Mouse (Mus musculus): Measurements from ENCODE around the gene Flt3. TPM values are rescaled to one million over a fixed set of nuclear protein-coding genes. Genes with fewer than 3 reads are reported as not detected.

The Flt3 gene
- polyA plus RNA-seq, 1 experiment from 2014 or later = 0.13 TPM

DNA sequence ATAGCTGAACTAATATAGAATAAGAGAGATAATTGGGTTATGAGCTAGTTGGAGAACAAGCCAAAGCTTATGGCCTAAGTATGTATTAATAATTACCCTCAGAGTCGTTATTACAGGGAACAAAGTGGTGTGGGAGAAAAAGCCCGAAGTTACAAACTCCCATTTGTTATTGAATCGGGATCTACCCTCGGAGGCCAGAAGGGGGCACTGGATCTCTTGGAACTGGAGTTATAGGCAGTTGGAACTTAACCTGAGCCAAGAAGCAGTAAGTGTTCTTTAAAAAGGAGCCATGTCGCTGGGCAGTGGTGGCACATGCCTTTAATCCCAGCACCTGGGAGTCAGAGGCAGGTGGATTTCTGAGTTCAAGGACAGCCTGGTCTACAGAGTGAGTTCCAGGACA lies 2.2 kb upstream of the Flt3 start:
- WGBS = 29% methylated on average over 5 of the region's 5 CpGs
- Histone ChIP-seq H3K4me1 (peaks cover 12% of the 10 kb centered on the region), H3K4me2 (replicated peaks) (no peak overlapping the region), H3K9me3 (replicated peaks) (no peaks in the 10 kb centered on the region), H3K4me3 (no peak overlapping the region), H3K9ac (no peak overlapping the region), H3K36me3 (no peaks in the 10 kb centered on the region), H3K27me3 (peaks cover 43% of the 10 kb centered on the region), H3K27ac (no peak overlapping the region)
- ATAC-seq (ENCODE audit: low FRiP score) = no peak

DNA sequence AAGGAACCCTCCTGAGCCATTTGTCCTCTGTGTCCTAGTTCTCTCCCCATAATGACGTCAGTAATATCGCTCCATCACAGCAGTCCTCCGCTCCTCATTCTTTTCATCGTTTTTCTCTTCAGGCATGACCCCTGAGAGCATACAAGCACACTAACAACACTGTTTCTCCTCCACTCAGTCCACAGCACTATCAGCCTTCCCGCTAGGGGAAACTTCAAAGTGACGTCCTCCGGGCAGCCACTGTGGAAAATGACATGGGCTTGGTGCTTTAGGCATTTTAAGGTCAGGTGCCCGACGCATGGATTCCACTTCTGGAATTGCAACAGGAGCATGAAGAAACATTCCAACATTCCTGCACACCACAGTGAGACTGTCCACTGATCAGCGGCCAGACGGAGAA lies 735 bp upstream of the Flt3 start:
- no peak overlapping the region for H3K9ac ChIP-seq
- peak overlapping the region; percentile 41; the same call in 1 of the 2 replicates for H3K4me3 ChIP-seq
- H3K4me2 ChIP-seq (replicated peaks) = peak overlapping the region; percentile 81
- H3K27ac ChIP-seq = no peak overlapping the region
- peaks cover 12% of the 10 kb centered on the region for H3K4me1 ChIP-seq
- H3K9me3 ChIP-seq (replicated peaks) = no peaks in the 10 kb centered on the region
- WGBS = 26% methylated on average over 11 of the region's 11 CpGs
- H3K27me3 ChIP-seq = peaks cover 45% of the 10 kb centered on the region
- H3K36me3 ChIP-seq = no peaks in the 10 kb centered on the region
- ATAC-seq (ENCODE audit: low FRiP score) = no peak

DNA sequence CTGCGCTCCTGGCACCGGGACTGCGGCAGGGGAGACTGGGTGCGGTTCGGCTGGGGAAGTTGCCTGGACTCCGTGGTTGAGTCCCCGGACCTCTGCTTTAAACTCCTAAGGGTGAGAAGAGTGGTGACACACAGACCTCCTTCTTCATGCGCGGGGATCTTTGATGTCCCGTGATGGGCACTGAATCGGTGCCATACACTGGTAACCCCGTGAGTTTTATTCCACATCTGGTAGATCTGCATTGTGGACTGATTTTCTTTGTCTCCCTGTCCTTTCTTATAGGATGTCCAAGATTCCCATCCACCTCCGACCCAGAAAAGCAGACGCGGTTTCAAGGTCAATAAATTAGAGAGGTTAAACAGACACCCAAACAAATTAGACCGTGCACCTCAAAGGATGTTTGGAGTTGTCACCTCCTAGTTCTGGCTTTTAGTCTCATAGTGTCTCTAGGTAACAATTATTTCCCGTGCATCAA lies 253 bp upstream of the Flt3 start:
- Histone ChIP-seq H3K9ac (peak overlapping the region; percentile 57), H3K36me3 (no peaks in the 10 kb centered on the region), H3K4me2 (replicated peaks) (peak overlapping the region; percentile 81), H3K27me3 (peaks cover 45% of the 10 kb centered on the region), H3K4me1 (peaks cover 12% of the 10 kb centered on the region), H3K9me3 (replicated peaks) (no peaks in the 10 kb centered on the region), H3K4me3 (peak overlapping the region; percentile 41), H3K27ac (no peak overlapping the region)
- WGBS = 3% methylated on average over 17 of the region's 17 CpGs
- ATAC-seq (ENCODE audit: low FRiP score) = no peak

DNA sequence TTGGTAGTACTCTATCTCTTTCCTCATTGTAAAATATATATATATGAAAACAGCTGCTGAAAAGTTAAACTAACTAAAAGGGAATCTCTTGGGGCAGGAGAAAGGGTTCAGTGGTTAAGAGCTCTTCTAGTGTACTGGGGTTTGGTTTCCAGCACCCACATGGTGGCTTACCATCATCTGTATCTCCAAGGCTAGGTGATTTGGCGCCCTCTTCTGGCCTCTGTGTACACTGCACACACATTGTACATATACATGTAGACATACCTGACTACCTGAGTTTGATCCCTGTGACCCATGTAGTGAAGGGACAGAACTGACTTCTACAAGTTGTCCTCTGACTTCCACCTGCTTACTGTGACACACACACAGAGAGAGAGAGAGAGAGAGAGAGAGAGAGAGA lies 5.2 kb downstream of the Flt3 start:
- Histone ChIP-seq H3K4me2 (replicated peaks) (no peak overlapping the region), H3K9me3 (replicated peaks) (no peaks in the 10 kb centered on the region), H3K36me3 (no peaks in the 10 kb centered on the region), H3K4me3 (no peak overlapping the region), H3K4me1 (peaks cover 3% of the 10 kb centered on the region; the same call in 1 of the 2 replicates), H3K27me3 (peaks cover 26% of the 10 kb centered on the region), H3K9ac (no peak overlapping the region), H3K27ac (no peak overlapping the region)
- 20% methylated on average over 1 of the region's 1 CpGs for WGBS
- ATAC-seq (ENCODE audit: low FRiP score) = no peak

DNA sequence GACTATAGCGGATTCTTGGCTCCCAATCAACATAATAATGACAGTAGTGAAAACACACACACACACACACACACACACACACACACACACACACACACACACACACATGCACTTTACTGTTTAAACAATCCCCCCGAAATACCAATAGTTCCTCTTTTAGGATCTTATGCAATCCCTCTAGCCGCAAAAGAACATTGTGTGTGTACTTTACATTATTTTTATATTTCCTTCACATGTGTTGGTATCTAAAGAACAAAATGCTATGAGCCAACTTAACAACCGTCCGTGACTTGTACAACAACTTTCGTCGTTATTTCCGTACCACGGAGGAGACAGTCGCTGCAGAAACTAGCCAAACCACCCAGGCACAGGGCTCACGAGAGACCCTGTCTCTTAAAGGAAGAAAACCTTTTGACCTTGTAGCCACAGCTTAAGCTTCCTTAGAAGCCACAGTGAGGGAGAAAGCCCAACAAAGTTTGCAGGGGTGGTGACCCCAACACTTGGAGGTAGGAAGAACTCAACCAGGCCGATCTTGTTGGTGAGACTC lies 7.5 kb downstream of the Flt3 start:
- no peak for ATAC-seq (ENCODE audit: low FRiP score)
- Histone ChIP-seq H3K4me3 (no peak overlapping the region), H3K9me3 (replicated peaks) (no peaks in the 10 kb centered on the region), H3K27ac (no peak overlapping the region), H3K27me3 (peaks cover 4% of the 10 kb centered on the region), H3K4me2 (replicated peaks) (no peak overlapping the region), H3K4me1 (no peaks in the 10 kb centered on the region), H3K36me3 (no peaks in the 10 kb centered on the region), H3K9ac (no peak overlapping the region)
- 86% methylated on average over 12 of the region's 12 CpGs for WGBS

DNA sequence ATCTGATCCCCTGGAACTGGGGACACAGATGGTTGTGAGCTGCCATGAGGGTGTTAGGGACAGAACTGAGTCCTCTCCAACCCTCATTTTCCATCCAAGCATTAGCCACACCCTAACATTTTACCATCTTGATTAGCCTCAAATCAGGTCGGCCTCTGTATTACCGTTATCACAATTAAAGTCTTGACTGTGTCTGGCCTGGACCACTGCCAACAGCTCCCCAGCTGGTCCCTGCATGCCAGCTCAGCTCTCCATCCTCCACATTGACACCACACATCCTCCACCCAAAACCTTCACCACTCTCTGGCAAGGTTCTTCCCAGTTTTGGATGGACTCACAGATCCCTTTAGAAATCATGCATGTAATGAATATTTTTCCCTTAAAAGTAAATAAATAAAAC lies 9.5 kb downstream of the Flt3 start:
- WGBS = 77% methylated on average over 2 of the region's 2 CpGs
- no peaks in the 10 kb centered on the region for H3K4me1 ChIP-seq
- H3K9me3 ChIP-seq (replicated peaks) = no peaks in the 10 kb centered on the region
- no peak overlapping the region for H3K9ac ChIP-seq
- H3K27me3 ChIP-seq = no peaks in the 10 kb centered on the region
- no peaks in the 10 kb centered on the region for H3K36me3 ChIP-seq
- no peak for ATAC-seq (ENCODE audit: low FRiP score)
- no peak overlapping the region for H3K4me3 ChIP-seq
- H3K27ac ChIP-seq = no peak overlapping the region
- no peak overlapping the region for H3K4me2 ChIP-seq (replicated peaks)

DNA sequence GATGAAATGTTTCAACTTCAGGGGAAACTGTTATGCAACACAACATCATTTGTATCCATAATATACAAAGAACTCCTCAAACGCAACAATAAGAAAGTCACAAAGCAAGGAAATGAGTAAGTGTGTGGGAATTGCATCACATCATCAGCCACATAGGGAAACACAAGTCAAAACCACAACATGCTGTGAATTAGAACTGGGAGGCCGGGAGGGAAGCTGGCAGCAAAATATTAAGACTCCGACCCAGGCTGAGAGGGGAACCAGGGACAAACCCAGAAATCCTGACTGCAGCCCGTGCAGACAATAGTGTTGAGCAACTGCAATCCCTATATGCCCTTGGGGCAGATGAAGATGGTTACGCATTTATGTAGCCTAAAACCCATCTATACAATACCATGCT lies 11.2 kb downstream of the Flt3 start:
- 89% methylated on average over 5 of the region's 5 CpGs for WGBS
- Histone ChIP-seq H3K27ac (no peak overlapping the region), H3K36me3 (no peaks in the 10 kb centered on the region), H3K4me2 (replicated peaks) (no peak overlapping the region), H3K4me1 (no peaks in the 10 kb centered on the region), H3K9me3 (replicated peaks) (no peaks in the 10 kb centered on the region), H3K4me3 (no peak overlapping the region), H3K9ac (no peak overlapping the region), H3K27me3 (no peaks in the 10 kb centered on the region)
- ATAC-seq (ENCODE audit: low FRiP score) = no peak

DNA sequence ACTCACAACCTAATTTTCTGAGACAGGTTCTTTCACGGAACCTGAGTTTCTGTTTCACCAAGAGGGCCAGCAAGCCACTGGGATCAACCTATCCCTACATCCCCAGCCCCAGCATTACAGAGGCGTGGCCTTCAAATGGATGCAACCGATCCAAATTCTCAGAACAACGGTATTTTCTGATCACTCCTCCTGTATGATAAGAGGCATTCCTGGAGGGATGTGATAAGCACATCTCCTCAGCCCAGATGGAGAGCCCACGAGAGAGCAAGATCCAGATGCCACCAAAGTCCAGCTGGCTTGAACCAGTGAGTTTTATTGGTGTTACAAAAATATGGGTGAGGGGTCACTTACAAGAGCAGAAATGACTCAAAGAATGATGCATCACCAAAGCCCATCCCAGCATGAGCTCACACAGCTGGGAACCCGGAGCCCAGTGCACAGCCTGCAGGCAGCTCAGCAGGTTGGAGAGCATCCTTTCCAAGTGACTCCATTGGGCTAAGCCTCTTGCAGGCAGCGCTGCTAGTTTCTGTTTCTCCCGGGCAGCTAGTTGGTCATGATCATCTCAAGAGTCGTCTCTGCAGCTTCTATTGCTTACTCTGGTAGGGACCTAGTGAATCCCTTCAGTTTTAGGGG lies 11.8 kb downstream of the Flt3 start:
- ATAC-seq (ENCODE audit: low FRiP score) = no peak
- Histone ChIP-seq H3K27me3 (no peaks in the 10 kb centered on the region), H3K4me1 (no peaks in the 10 kb centered on the region), H3K4me2 (replicated peaks) (no peak overlapping the region), H3K4me3 (no peak overlapping the region), H3K27ac (no peak overlapping the region), H3K36me3 (no peaks in the 10 kb centered on the region), H3K9me3 (replicated peaks) (no peaks in the 10 kb centered on the region), H3K9ac (no peak overlapping the region)
- WGBS = 82% methylated on average over 9 of the region's 9 CpGs

DNA sequence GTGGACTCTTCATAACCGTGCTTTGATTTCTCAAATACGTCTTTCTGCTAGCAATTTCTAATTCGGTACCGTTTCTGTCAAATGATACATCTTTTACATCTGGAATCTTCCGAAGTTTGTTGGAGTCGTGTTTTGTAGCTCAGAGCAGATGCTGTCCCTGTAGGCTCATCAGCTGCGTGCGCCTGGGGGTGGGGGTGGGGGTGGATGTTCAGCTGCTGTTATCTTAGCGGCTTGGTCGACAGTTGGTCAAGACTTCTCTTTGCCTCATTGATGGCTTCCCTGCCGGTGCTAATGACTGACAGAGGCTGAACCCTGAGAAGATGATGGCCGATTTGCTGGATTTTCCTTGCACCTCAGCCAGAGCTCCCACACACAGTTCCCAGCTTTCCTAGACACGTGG lies 13.4 kb downstream of the Flt3 start:
- no peak for ATAC-seq (ENCODE audit: low FRiP score)
- Histone ChIP-seq H3K4me3 (no peak overlapping the region), H3K27me3 (no peaks in the 10 kb centered on the region; the same call in 1 of the 2 replicates), H3K27ac (no peak overlapping the region), H3K9ac (no peak overlapping the region), H3K4me2 (replicated peaks) (no peak overlapping the region), H3K9me3 (replicated peaks) (no peaks in the 10 kb centered on the region), H3K4me1 (no peaks in the 10 kb centered on the region), H3K36me3 (no peaks in the 10 kb centered on the region)
- 82% methylated on average over 13 of the region's 13 CpGs for WGBS

DNA sequence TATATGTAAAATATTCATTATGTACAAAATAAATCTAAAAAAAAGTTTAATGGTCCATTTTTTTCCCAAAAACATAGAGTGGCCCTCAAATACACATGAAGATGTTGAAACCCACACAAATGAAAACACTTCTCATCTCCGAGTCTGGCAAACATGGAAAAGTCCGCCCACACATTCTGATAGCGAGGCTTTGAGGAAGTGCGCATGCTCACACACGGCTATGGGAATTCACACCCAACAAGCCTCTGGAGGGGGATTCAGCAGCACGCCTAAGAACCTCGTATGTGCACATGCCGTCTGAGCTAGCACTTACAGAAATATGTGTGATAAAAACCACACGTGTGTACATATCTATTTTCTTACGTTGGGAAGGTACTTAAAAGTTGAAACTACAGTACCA lies 18.9 kb downstream of the Flt3 start:
- Histone ChIP-seq H3K9ac (no peak overlapping the region), H3K27ac (no peak overlapping the region), H3K27me3 (no peaks in the 10 kb centered on the region; the same call in 1 of the 2 replicates), H3K4me2 (replicated peaks) (no peak overlapping the region), H3K36me3 (no peaks in the 10 kb centered on the region), H3K4me3 (no peak overlapping the region), H3K9me3 (replicated peaks) (no peaks in the 10 kb centered on the region), H3K4me1 (no peaks in the 10 kb centered on the region)
- 91% methylated on average over 10 of the region's 10 CpGs for WGBS
- no peak for ATAC-seq (ENCODE audit: low FRiP score)

DNA sequence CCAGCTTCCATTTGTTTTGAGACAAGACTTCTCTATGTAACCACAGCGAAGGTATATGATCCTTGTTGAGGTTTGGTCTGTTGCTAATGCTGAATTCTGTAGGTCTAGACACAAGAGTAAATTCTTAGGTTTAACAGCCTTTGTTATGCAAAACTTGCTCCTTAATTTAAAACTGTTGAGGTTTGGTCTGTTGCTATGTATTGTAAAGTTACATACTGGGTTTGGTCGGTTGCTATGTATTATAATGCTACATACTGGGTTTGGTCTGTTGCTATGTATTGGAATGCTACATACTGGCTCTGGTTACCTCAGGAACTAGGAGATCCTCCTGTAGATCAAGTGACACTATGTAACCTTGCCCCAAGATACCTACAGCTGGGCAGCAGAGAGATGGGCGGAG lies 20.8 kb downstream of the Flt3 start:
- H3K4me3 ChIP-seq = no peak overlapping the region
- no peak overlapping the region for H3K27ac ChIP-seq
- H3K9me3 ChIP-seq (replicated peaks) = no peaks in the 10 kb centered on the region
- no peak overlapping the region for H3K9ac ChIP-seq
- H3K4me2 ChIP-seq (replicated peaks) = no peak overlapping the region
- ATAC-seq (ENCODE audit: low FRiP score) = no peak
- no peaks in the 10 kb centered on the region for H3K4me1 ChIP-seq
- WGBS = 82% methylated on average over 3 of the region's 3 CpGs
- H3K27me3 ChIP-seq = no peaks in the 10 kb centered on the region; the same call in 1 of the 2 replicates
- H3K36me3 ChIP-seq = no peaks in the 10 kb centered on the region

DNA sequence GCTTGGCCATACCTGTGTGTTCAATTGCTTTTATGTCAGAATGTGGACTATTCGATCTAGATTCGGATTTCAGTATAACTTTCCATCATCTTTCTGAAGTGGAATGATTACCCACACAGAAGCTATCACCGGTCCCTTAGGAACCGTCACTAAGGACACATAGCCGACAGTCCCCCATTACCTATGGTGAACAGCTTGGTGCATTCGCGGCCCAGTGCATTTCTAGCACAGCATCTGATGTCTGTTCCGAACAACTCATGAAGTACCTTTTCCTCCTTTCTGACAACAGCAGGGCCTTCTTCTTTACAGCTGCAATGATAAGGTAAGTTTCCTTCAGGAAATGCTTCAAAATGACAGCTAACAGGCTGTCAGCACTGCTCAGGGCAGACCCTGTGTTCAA lies 30.0 kb downstream of the Flt3 start:
- no peak for ATAC-seq (ENCODE audit: low FRiP score)
- Histone ChIP-seq H3K27me3 (no peaks in the 10 kb centered on the region; the same call in 1 of the 2 replicates), H3K9me3 (replicated peaks) (no peaks in the 10 kb centered on the region), H3K9ac (no peak overlapping the region), H3K4me1 (no peaks in the 10 kb centered on the region), H3K36me3 (no peaks in the 10 kb centered on the region), H3K4me2 (replicated peaks) (no peak overlapping the region), H3K4me3 (no peak overlapping the region), H3K27ac (no peak overlapping the region)
- 84% methylated on average over 8 of the region's 8 CpGs for WGBS

DNA sequence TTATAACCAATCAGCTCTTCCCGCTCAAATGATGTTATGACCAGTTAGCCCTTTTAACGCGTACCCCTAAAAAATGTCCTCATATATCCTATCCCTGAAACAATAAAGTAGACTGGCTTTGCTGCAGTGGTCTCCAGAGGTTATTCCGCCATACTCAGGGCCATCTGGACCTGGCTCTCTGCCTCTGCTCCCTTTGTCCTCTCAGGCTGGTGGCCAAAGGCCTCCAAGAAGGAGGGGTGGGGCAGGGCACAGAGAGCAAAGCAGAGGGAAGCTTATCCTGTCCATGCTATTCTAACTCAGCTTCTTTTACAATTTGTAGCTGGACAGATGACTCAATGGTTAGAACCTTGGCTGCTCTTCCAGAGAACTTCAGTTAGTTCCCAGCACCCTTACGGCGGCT lies 32.1 kb downstream of the Flt3 start:
- H3K9me3 ChIP-seq (replicated peaks) = no peaks in the 10 kb centered on the region
- no peak overlapping the region for H3K27ac ChIP-seq
- no peak overlapping the region for H3K4me2 ChIP-seq (replicated peaks)
- ATAC-seq (ENCODE audit: low FRiP score) = no peak
- no peaks in the 10 kb centered on the region for H3K36me3 ChIP-seq
- H3K4me3 ChIP-seq = no peak overlapping the region
- H3K9ac ChIP-seq = no peak overlapping the region
- H3K4me1 ChIP-seq = no peaks in the 10 kb centered on the region
- WGBS = 92% methylated on average over 6 of the region's 6 CpGs
- H3K27me3 ChIP-seq = no peaks in the 10 kb centered on the region; the same call in 1 of the 2 replicates
